Mouse (Mus musculus): Measurements from ENCODE around the gene Arhgap23. TPM values are rescaled to one million over a fixed set of nuclear protein-coding genes. Genes with fewer than 3 reads are reported as not detected.
A peak's percentile ranks its signal among the peaks of the same experiment; 100 is the strongest.

Arhgap23 gene
- polyA plus RNA-seq, 2 experiments, result 9.8 to 28.9 TPM

GRCm38 (mm10) chr11:97406094-97406951, 9.0 kb upstream of the Arhgap23 start:
- Histone ChIP-seq H3K9me3 (ENCODE audit: control insufficient read depth, low read length) (no peaks in the 10 kb centered on the region), H3K27ac (replicated peaks; ENCODE audit: low read depth, low read length) (peak overlapping the region; percentile 58), H3K9ac (ENCODE audit: low read depth, low read length, severe bottlenecking) (no peak overlapping the region; the same call in 1 of the 2 replicates), H3K36me3 (ENCODE audit: control insufficient read depth, insufficient read depth, low read length) (no peaks in the 10 kb centered on the region), H3K27me3 (ENCODE audit: control insufficient read depth, insufficient read depth, low read length) (no peaks in the 10 kb centered on the region), H3K4me2 (replicated peaks; ENCODE audit: low read depth, low read length, severe bottlenecking) (peak overlapping the region; percentile 97), H3K4me1 (ENCODE audit: control insufficient read depth, insufficient read depth, low read length) (peaks cover 28% of the 10 kb centered on the region), H3K4me3 (replicated peaks; ENCODE audit: low read length) (no peak overlapping the region; the same call in 1 of the 2 replicates)
- peak; percentile 53 for DNase-seq (ENCODE audit: low spot score)
- 49% methylated on average over 10 of the region's 10 CpGs for WGBS
- peak; percentile 53 for ATAC-seq (ENCODE audit: low FRiP score, low read depth)
- TF ChIP-seq POLR2A (IDR thresholded peaks at IDR 0.05; ENCODE audit: borderline replicate concordance, extremely low read depth, insufficient read depth, insufficient read length), result no peak

- ATAC-seq (ENCODE audit: low FRiP score, low read depth) (no peak), DNase-seq (ENCODE audit: low spot score) (no peak)
- H3K4me3 ChIP-seq (replicated peaks; ENCODE audit: low read length), result no peak overlapping the region
- H3K4me2 ChIP-seq (replicated peaks; ENCODE audit: low read depth, low read length, severe bottlenecking), result no peak overlapping the region
- no peak overlapping the region for H3K9ac ChIP-seq (ENCODE audit: low read depth, low read length, severe bottlenecking)
- no peak for TF ChIP-seq POLR2A (IDR thresholded peaks at IDR 0.05; ENCODE audit: borderline replicate concordance, extremely low read depth, insufficient read depth, insufficient read length)
- WGBS, result 72% methylated on average over 3 of the region's 3 CpGs
- H3K9me3 ChIP-seq (ENCODE audit: control insufficient read depth, low read length), result no peaks in the 10 kb centered on the region
- no peak overlapping the region for H3K27ac ChIP-seq (replicated peaks; ENCODE audit: low read depth, low read length)
- H3K36me3 ChIP-seq (ENCODE audit: control insufficient read depth, insufficient read depth, low read length), result no peaks in the 10 kb centered on the region
- no peaks in the 10 kb centered on the region for H3K27me3 ChIP-seq (ENCODE audit: control insufficient read depth, insufficient read depth, low read length)
- peaks cover 28% of the 10 kb centered on the region for H3K4me1 ChIP-seq (ENCODE audit: control insufficient read depth, insufficient read depth, low read length)
Measured at GRCm38 (mm10) chr11:97407456-97407855, 7.9 kb upstream of the Arhgap23 start.

- Histone ChIP-seq H3K27me3 (ENCODE audit: control insufficient read depth, insufficient read depth, low read length) (no peaks in the 10 kb centered on the region), H3K9me3 (ENCODE audit: control insufficient read depth, low read length) (no peaks in the 10 kb centered on the region), H3K4me3 (replicated peaks; ENCODE audit: low read length) (no peak overlapping the region), H3K36me3 (ENCODE audit: control insufficient read depth, insufficient read depth, low read length) (no peaks in the 10 kb centered on the region), H3K9ac (ENCODE audit: low read depth, low read length, severe bottlenecking) (no peak overlapping the region), H3K4me2 (replicated peaks; ENCODE audit: low read depth, low read length, severe bottlenecking) (no peak overlapping the region), H3K4me1 (ENCODE audit: control insufficient read depth, insufficient read depth, low read length) (peaks cover 28% of the 10 kb centered on the region), H3K27ac (replicated peaks; ENCODE audit: low read depth, low read length) (no peak overlapping the region)
- ATAC-seq (ENCODE audit: low FRiP score, low read depth) (no peak), DNase-seq (ENCODE audit: low spot score) (peak; percentile 69)
- 3% methylated on average over 6 of the region's 6 CpGs for WGBS
- TF ChIP-seq POLR2A (IDR thresholded peaks at IDR 0.05; ENCODE audit: borderline replicate concordance, extremely low read depth, insufficient read depth, insufficient read length), result no peak
Measured at GRCm38 (mm10) chr11:97408171-97408570, 7.2 kb upstream of the Arhgap23 start.

- DNase-seq (ENCODE audit: low spot score) (no peak), ATAC-seq (ENCODE audit: low FRiP score, low read depth) (no peak)
- Histone ChIP-seq H3K27me3 (ENCODE audit: control insufficient read depth, insufficient read depth, low read length) (no peaks in the 10 kb centered on the region), H3K4me2 (replicated peaks; ENCODE audit: low read depth, low read length, severe bottlenecking) (no peak overlapping the region), H3K36me3 (ENCODE audit: control insufficient read depth, insufficient read depth, low read length) (no peaks in the 10 kb centered on the region), H3K4me3 (replicated peaks; ENCODE audit: low read length) (no peak overlapping the region), H3K9me3 (ENCODE audit: control insufficient read depth, low read length) (no peaks in the 10 kb centered on the region), H3K9ac (ENCODE audit: low read depth, low read length, severe bottlenecking) (no peak overlapping the region), H3K4me1 (ENCODE audit: control insufficient read depth, insufficient read depth, low read length) (peaks cover 16% of the 10 kb centered on the region), H3K27ac (replicated peaks; ENCODE audit: low read depth, low read length) (no peak overlapping the region)
- no peak for TF ChIP-seq POLR2A (IDR thresholded peaks at IDR 0.05; ENCODE audit: borderline replicate concordance, extremely low read depth, insufficient read depth, insufficient read length)
- WGBS, result 77% methylated on average over 4 of the region's 4 CpGs
Measured at GRCm38 (mm10) chr11:97410958-97411357, 4.4 kb upstream of the Arhgap23 start.

- no peak for ATAC-seq (ENCODE audit: low FRiP score, low read depth)
- no peak overlapping the region for H3K27ac ChIP-seq (replicated peaks; ENCODE audit: low read depth, low read length)
- H3K27me3 ChIP-seq (ENCODE audit: control insufficient read depth, insufficient read depth, low read length), result no peaks in the 10 kb centered on the region
- H3K9ac ChIP-seq (ENCODE audit: low read depth, low read length, severe bottlenecking), result no peak overlapping the region
- no peaks in the 10 kb centered on the region for H3K9me3 ChIP-seq (ENCODE audit: control insufficient read depth, low read length)
- TF ChIP-seq POLR2A (IDR thresholded peaks at IDR 0.05; ENCODE audit: borderline replicate concordance, extremely low read depth, insufficient read depth, insufficient read length), result no peak
- 15% methylated on average over 3 of the region's 3 CpGs for WGBS
- no peak for DNase-seq (ENCODE audit: low spot score)
- H3K4me1 ChIP-seq (ENCODE audit: control insufficient read depth, insufficient read depth, low read length), result peaks cover 12% of the 10 kb centered on the region
- H3K36me3 ChIP-seq (ENCODE audit: control insufficient read depth, insufficient read depth, low read length), result no peaks in the 10 kb centered on the region
- no peak overlapping the region for H3K4me2 ChIP-seq (replicated peaks; ENCODE audit: low read depth, low read length, severe bottlenecking)
- H3K4me3 ChIP-seq (replicated peaks; ENCODE audit: low read length), result no peak overlapping the region
Measured at GRCm38 (mm10) chr11:97412117-97412516, 3.2 kb upstream of the Arhgap23 start.

All from limb, embryonic 14.5 days (tissue).